ENCODE assay signal across 8 mouse cellular contexts in genomic region chr6:4923791-4924190, GRCm38 (mm10). TPM values are rescaled to one million over a fixed set of nuclear protein-coding genes. Genes with fewer than 3 reads are reported as not detected.
DNase-seq lines count a peak whose midpoint lies in the region; ATAC-seq and TF ChIP-seq lines count a peak whose summit lies in the region.
"Not testable (repeated sequence)": the region's sequence is repeated elsewhere in the genome, so short reads cannot be mapped to it uniquely, and the experiment has no call there.

No protein-coding gene starts in this region.

- peak; percentile 54; the same call in 1 of the 2 replicates for ATAC-seq in common myeloid progenitor, adult 5-6 weeks (replicated peaks; ENCODE audit: low read depth, poor library complexity, severe bottlenecking)
- 0 out of 2 replicates have a peak, but pooled peaks have one; percentile 33 for ATAC-seq in forebrain, embryonic 13.5 days
- peak; percentile 54; the same call in 1 of the 2 replicates for ATAC-seq in hindbrain, embryonic 11.5 days (ENCODE audit: low FRiP score)
- 0 out of 2 replicates have a peak, but pooled peaks have one; percentile 25 for ATAC-seq in kidney, postnatal 0 days (replicated peaks; ENCODE audit: low FRiP score, low read depth)
- ATAC-seq in liver, postnatal 0 days, result peak; percentile 15
- ATAC-seq in midbrain, embryonic 11.5 days (ENCODE audit: low FRiP score), result peak; percentile 75
- 0 out of 2 replicates have a peak, but pooled peaks have one; percentile 17 for ATAC-seq in neural tube, embryonic 14.5 days (ENCODE audit: low read depth)

- not testable (repeated sequence) for H3K27me3 ChIP-seq in CH12.LX (replicated peaks); forebrain, embryonic 13.5 days; hindbrain, embryonic 11.5 days (ENCODE audit: control insufficient read depth, insufficient read depth, low read length); kidney, postnatal 0 days (ENCODE audit: insufficient read depth, low read length); liver, postnatal 0 days (ENCODE audit: insufficient read depth, low read length); midbrain, embryonic 11.5 days (ENCODE audit: control insufficient read depth, insufficient read depth, low read length); neural tube, embryonic 14.5 days (ENCODE audit: control insufficient read depth, insufficient read depth, low read length)

- not testable (repeated sequence) for H3K27ac ChIP-seq in CH12.LX (ENCODE audit: insufficient read depth, low read depth); forebrain, embryonic 13.5 days; hindbrain, embryonic 11.5 days (ENCODE audit: low read depth, low read length); kidney, postnatal 0 days; liver, postnatal 0 days (ENCODE audit: low read depth); midbrain, embryonic 11.5 days (ENCODE audit: low read depth, low read length); neural tube, embryonic 14.5 days (ENCODE audit: low read depth, low read length)

- not testable (repeated sequence) for TF ChIP-seq POLR2A in CH12.LX (IDR thresholded peaks at IDR 0.05; ENCODE audit: low read depth, low read length)

- not testable (repeated sequence) for H3K4me3 ChIP-seq in CH12.LX (replicated peaks in 1 of 3; ENCODE audit: low read depth in 2 of 3, low read length in 2 of 3, poor library complexity in 1 of 3); forebrain, embryonic 13.5 days; hindbrain, embryonic 11.5 days (ENCODE audit: low read depth, low read length); kidney, postnatal 0 days (replicated peaks; ENCODE audit: low read depth, low read length); liver, postnatal 0 days (ENCODE audit: low read depth, low read length); midbrain, embryonic 11.5 days (ENCODE audit: low read depth, low read length); neural tube, embryonic 14.5 days (ENCODE audit: low read depth, low read length)

- DNase-seq in CH12.LX (ENCODE audit: extremely low read depth), result peak; percentile 5
- DNase-seq in hindbrain, embryonic 11.5 days (ENCODE audit: low spot score); kidney, postnatal 0 days (ENCODE audit: low spot score); liver, postnatal 0 days; midbrain, embryonic 11.5 days (ENCODE audit: low spot score, missing footprints): not testable (repeated sequence)

- H3K4me2 ChIP-seq in CH12.LX (ENCODE audit: insufficient read depth, low read depth, poor library complexity, severe bottlenecking); forebrain, embryonic 13.5 days; hindbrain, embryonic 11.5 days (replicated peaks; ENCODE audit: low read depth, low read length); kidney, postnatal 0 days (ENCODE audit: low read length); liver, postnatal 0 days (ENCODE audit: low read depth, low read length); midbrain, embryonic 11.5 days; neural tube, embryonic 14.5 days (ENCODE audit: low read depth, low read length): not testable (repeated sequence)

- TF ChIP-seq RAD21 in CH12.LX (IDR thresholded peaks at IDR 0.05; ENCODE audit: low read depth, low read length), result not testable (repeated sequence)

- not testable (repeated sequence) for TF ChIP-seq EP300 in CH12.LX (IDR thresholded peaks at IDR 0.05; ENCODE audit: low read length); liver, postnatal 0 days (IDR thresholded peaks at IDR 0.05; ENCODE audit: low read depth)

- not testable (repeated sequence) for H3K4me1 ChIP-seq in CH12.LX (ENCODE audit: control insufficient read depth in 1 of 2, insufficient read depth in 2 of 2); forebrain, embryonic 13.5 days; hindbrain, embryonic 11.5 days (replicated peaks; ENCODE audit: control insufficient read depth, insufficient read depth, low read length); kidney, postnatal 0 days (replicated peaks; ENCODE audit: insufficient read depth, low read length); liver, postnatal 0 days (ENCODE audit: insufficient read depth); midbrain, embryonic 11.5 days (ENCODE audit: control insufficient read depth, insufficient read depth, low read length); neural tube, embryonic 14.5 days (ENCODE audit: control insufficient read depth, insufficient read depth, low read length)

- H3K9ac ChIP-seq in CH12.LX (ENCODE audit: insufficient read depth, low read depth); forebrain, embryonic 13.5 days; hindbrain, embryonic 11.5 days (ENCODE audit: low read depth, low read length); kidney, postnatal 0 days (ENCODE audit: low read depth, low read length); liver, postnatal 0 days (replicated peaks); midbrain, embryonic 11.5 days (ENCODE audit: low read length); neural tube, embryonic 14.5 days (replicated peaks; ENCODE audit: low read depth, low read length): not testable (repeated sequence)

- dilution Hi-C loops in CH12.LX (cut with MboI; ENCODE audit: extremely low pct_ligation_motif_present, extremely low pct_unique_long_range_greater_than_20kb, low sequenced_read_pairs), result not testable (repeated sequence)

- H3K36me3 ChIP-seq in CH12.LX (replicated peaks in 1 of 2; ENCODE audit: control insufficient read depth in 1 of 2, insufficient read depth in 1 of 2, low read length in 1 of 2); forebrain, embryonic 13.5 days (ENCODE audit: poor library complexity, severe bottlenecking); hindbrain, embryonic 11.5 days (ENCODE audit: control insufficient read depth, insufficient read depth, low read length); kidney, postnatal 0 days (ENCODE audit: insufficient read depth, low read length); liver, postnatal 0 days (replicated peaks; ENCODE audit: insufficient read depth, low read length); midbrain, embryonic 11.5 days (ENCODE audit: control insufficient read depth, insufficient read depth, low read length); neural tube, embryonic 14.5 days (ENCODE audit: control insufficient read depth, insufficient read depth, low read length): not testable (repeated sequence)

- TF ChIP-seq CTCF in CH12.LX (conservative IDR thresholded peaks at IDR 0.05 in 1 of 2, IDR thresholded peaks at IDR 0.05 in 1 of 2; ENCODE audit: low read depth in 2 of 2, low read length in 2 of 2); kidney, postnatal 0 days (IDR thresholded peaks at IDR 0.05; ENCODE audit: low read depth); liver, postnatal 0 days (IDR thresholded peaks at IDR 0.05; ENCODE audit: low read depth): not testable (repeated sequence)

- not testable (repeated sequence) for H3K79me2 ChIP-seq in CH12.LX (replicated peaks; ENCODE audit: control insufficient read depth, extremely low read depth, insufficient read depth, poor library complexity, severe bottlenecking)

- in situ Hi-C loops in CH12.LX (cut with MboI; ENCODE audit: low pct_ligation_motif_present, low pct_unique_long_range_greater_than_20kb, low sequenced_read_pairs), result not testable (repeated sequence)

- H3K9me3 ChIP-seq in CH12.LX (replicated peaks; ENCODE audit: low read length); forebrain, embryonic 13.5 days (replicated peaks); hindbrain, embryonic 11.5 days (ENCODE audit: control insufficient read depth, low read length); kidney, postnatal 0 days (replicated peaks; ENCODE audit: low read length); liver, postnatal 0 days (ENCODE audit: low read length); midbrain, embryonic 11.5 days (ENCODE audit: control insufficient read depth, low read length); neural tube, embryonic 14.5 days (ENCODE audit: control insufficient read depth, low read length): not testable (repeated sequence)

RNA-seq across cellular contexts. Expression of gene Ppp1r9a, which starts 21.1 kb away (rescaled TPM):
- total RNA-seq in CH12.LX (2012; rRNA removed), result not detected in 2 replicates
- total RNA-seq in CH12.LX (2014; rRNA removed), result 1.0 TPM in 1 of 2 replicates, not detected in the other
- 0.29 TPM in 1 of 2 replicates, not detected in the other for polyA plus RNA-seq in CH12.LX (2012; ENCODE audit: insufficient read length, low read depth)
- 11.4 and 17.7 TPM in 2 replicates for total RNA-seq in common myeloid progenitor, adult 5-6 weeks (2017)
- polyA plus RNA-seq in forebrain, embryonic 13.5 days (2015; fragmentation: Nextera tagmentation; extraction: Ambion mirVana), result 32.2 and 36.0 TPM in 2 replicates
- 22.9 and 33.9 TPM in 2 replicates for polyA plus RNA-seq in hindbrain, embryonic 11.5 days (2014; fragmentation: Nextera tagmentation; extraction: Ambion mirVana)
- polyA plus RNA-seq in kidney, postnatal 0 days (2015; fragmentation: Nextera tagmentation; extraction: Ambion mirVana), result 8.2 and 10.3 TPM in 2 replicates
- polyA plus RNA-seq in liver, postnatal 0 days (2015; fragmentation: Nextera tagmentation; extraction: Ambion mirVana), result 2.4 and 2.5 TPM in 2 replicates
- polyA plus RNA-seq in midbrain, embryonic 11.5 days (2014; fragmentation: Nextera tagmentation; extraction: Ambion mirVana), result 17.8 and 19.0 TPM in 2 replicates
- 47.2 and 63.6 TPM in 2 replicates for polyA plus RNA-seq in neural tube, embryonic 14.5 days (2014; fragmentation: Nextera tagmentation; extraction: Ambion mirVana)

Comparison
In these comparisons a context has a peak if more than half of its experiments do, and no peak if none do; other contexts are left out.
1. ATAC-seq: peak in every context shown above with its lines; median percentile 75 in midbrain, embryonic 11.5 days; 54 in common myeloid progenitor, adult 5-6 weeks; 54 in hindbrain, embryonic 11.5 days; 33 in forebrain, embryonic 13.5 days; 25 in kidney, postnatal 0 days; 17 in neural tube, embryonic 14.5 days; 15 in liver, postnatal 0 days.